Mouse (Mus musculus): ENCODE data around the gene Olfr666. TPM values are rescaled to one million over a fixed set of nuclear protein-coding genes. Genes with fewer than 3 reads are reported as not detected.

Olfr666 gene
- polyA plus RNA-seq (2012; fragmentation: generic; extraction: Trizol): not detected

DNA sequence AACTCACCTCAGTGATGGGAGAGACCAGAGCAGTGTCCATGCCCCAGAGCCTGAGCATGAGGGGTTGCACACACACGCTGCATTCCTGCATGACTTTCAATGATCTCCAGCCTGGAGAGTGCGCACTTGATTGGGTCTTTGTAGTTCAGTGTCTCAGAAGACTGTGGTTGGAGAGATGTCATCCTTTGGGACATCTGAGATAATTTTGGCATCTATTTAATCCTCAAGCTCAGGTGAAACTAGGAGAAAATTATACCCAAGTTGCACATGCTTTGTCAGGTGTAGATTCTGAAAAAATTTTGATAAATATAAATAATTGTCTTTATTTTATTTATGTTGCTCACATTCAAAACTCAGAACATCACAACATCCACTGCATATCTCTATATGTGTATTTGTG lies at the start of gene Olfr666:
Gene Olfr666, minus strand, starts transcription at position 101 of the 400 bp plus-strand sequence.
- TF ChIP-seq CEBPB (IDR thresholded peaks at IDR 0.05; ENCODE audit: insufficient read depth, poor library complexity, severe bottlenecking) (no peak), MYOD1 (IDR thresholded peaks at IDR 0.05; ENCODE audit: control insufficient read depth in 1 of 3, insufficient read length in 2 of 3, low read depth in 2 of 3) (no peak), USF1 (IDR thresholded peaks at IDR 0.05; ENCODE audit: low read depth) (no peak), MAX (IDR thresholded peaks at IDR 0.05; ENCODE audit: low read depth) (no peak), TCF12 (IDR thresholded peaks at IDR 0.05; ENCODE audit: insufficient read depth, poor library complexity, severe bottlenecking) (no peak), SRF (IDR thresholded peaks at IDR 0.05; ENCODE audit: control insufficient read depth, insufficient read length, low read depth) (no peak), POLR2AphosphoS2 (IDR thresholded peaks at IDR 0.05; ENCODE audit: insufficient read length, low read depth) (no peak), REST (IDR thresholded peaks at IDR 0.05; ENCODE audit: insufficient read depth, insufficient read length) (no peak), POLR2A (IDR thresholded peaks at IDR 0.05; ENCODE audit: insufficient read length, low read depth) (no peak), E2F4 (IDR thresholded peaks at IDR 0.05; ENCODE audit: insufficient read depth) (no peak), MYOG (IDR thresholded peaks at IDR 0.05; ENCODE audit: control insufficient read depth in 1 of 3, insufficient read depth in 1 of 3, insufficient read length in 2 of 3, low read depth in 2 of 3) (no peak), TCF3 (IDR thresholded peaks at IDR 0.05; ENCODE audit: insufficient read length, low read depth) (no peak)
- no peak within 1 kb of the TSS for H3ac ChIP-seq (ENCODE audit: control insufficient read depth, insufficient read length)
- no peaks in the 10 kb centered on the region for H3K79me2 ChIP-seq (ENCODE audit: control insufficient read depth, insufficient read depth)
- no peak within 1 kb of the TSS for H3K4me3 ChIP-seq
- no peaks in the 10 kb centered on the region for H3K36me3 ChIP-seq (ENCODE audit: control insufficient read depth, insufficient read depth)
- no peaks in the 10 kb centered on the region for H3K27me3 ChIP-seq (ENCODE audit: control insufficient read depth, insufficient read depth, insufficient read length)
- H3K4me2 ChIP-seq (ENCODE audit: low read depth): no peak within 1 kb of the TSS

DNA sequence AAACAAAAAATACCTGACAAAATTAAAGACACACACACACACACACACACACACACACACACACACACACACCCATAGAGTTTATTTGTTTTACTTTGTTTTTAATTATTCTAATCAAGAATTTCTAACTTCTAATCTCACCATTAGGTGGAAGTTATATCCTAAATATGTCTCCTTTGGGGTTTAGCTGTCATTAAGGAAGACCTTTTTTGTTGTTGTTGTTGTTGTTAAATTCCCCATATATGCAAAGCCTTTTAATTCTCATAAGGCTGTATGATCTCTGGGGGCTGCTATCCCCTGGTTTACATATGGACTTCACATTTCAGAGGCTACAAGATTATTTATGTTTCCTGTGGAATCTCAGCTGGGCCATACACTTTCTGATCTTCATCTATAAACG lies 38.2 kb upstream of the Olfr666 start, which contains the start of gene Olfr669:
Gene Olfr669, plus strand, starts transcription at position 301 of the 400 bp plus-strand sequence.
- no peak within 1 kb of the TSS for H3K4me2 ChIP-seq (ENCODE audit: low read depth)
- no peak within 1 kb of the TSS for H3ac ChIP-seq (ENCODE audit: control insufficient read depth, insufficient read length)
- TF ChIP-seq SRF (IDR thresholded peaks at IDR 0.05; ENCODE audit: control insufficient read depth, insufficient read length, low read depth): no peak
- no peak for TF ChIP-seq CEBPB (IDR thresholded peaks at IDR 0.05; ENCODE audit: insufficient read depth, poor library complexity, severe bottlenecking)
- no peak for TF ChIP-seq REST (IDR thresholded peaks at IDR 0.05; ENCODE audit: insufficient read depth, insufficient read length)
- TF ChIP-seq TCF3 (IDR thresholded peaks at IDR 0.05; ENCODE audit: insufficient read length, low read depth): no peak
- no peak for TF ChIP-seq E2F4 (IDR thresholded peaks at IDR 0.05; ENCODE audit: insufficient read depth)
- no peak for TF ChIP-seq MYOG (IDR thresholded peaks at IDR 0.05; ENCODE audit: control insufficient read depth in 1 of 3, insufficient read depth in 1 of 3, insufficient read length in 2 of 3, low read depth in 2 of 3)
- no peak for TF ChIP-seq MAX (IDR thresholded peaks at IDR 0.05; ENCODE audit: low read depth)
- no peak for TF ChIP-seq MYOD1 (IDR thresholded peaks at IDR 0.05; ENCODE audit: control insufficient read depth in 1 of 3, insufficient read length in 2 of 3, low read depth in 2 of 3)
- TF ChIP-seq POLR2A (IDR thresholded peaks at IDR 0.05; ENCODE audit: insufficient read length, low read depth): no peak
- no peak for TF ChIP-seq TCF12 (IDR thresholded peaks at IDR 0.05; ENCODE audit: insufficient read depth, poor library complexity, severe bottlenecking)
- no peak for TF ChIP-seq POLR2AphosphoS2 (IDR thresholded peaks at IDR 0.05; ENCODE audit: insufficient read length, low read depth)
- TF ChIP-seq USF1 (IDR thresholded peaks at IDR 0.05; ENCODE audit: low read depth): no peak
- H3K27me3 ChIP-seq (ENCODE audit: control insufficient read depth, insufficient read depth, insufficient read length): no peaks in the 10 kb centered on the region
- H3K4me3 ChIP-seq: no peak within 1 kb of the TSS
- H3K79me2 ChIP-seq (ENCODE audit: control insufficient read depth, insufficient read depth): no peaks in the 10 kb centered on the region
- no peaks in the 10 kb centered on the region for H3K36me3 ChIP-seq (ENCODE audit: control insufficient read depth, insufficient read depth)

DNA sequence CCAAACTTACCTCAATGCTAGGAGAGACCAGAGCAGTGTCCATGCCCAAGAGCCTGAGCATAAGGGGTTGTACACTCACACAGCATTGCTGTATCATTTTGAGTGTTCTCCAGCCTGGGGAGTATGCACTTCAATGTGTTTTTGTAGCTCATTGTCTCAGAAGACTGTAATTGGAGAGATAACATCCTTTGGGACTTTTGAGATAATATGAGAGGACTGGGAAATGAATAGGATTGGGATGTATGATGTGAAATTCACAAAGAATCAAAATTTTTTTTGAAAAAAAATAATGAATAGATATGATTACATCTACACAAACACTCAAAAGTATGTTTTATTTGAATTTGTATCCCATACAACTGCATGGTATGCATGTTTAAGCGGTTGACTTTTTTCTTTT lies 32.2 kb upstream of the Olfr666 start, which contains the start of gene Olfr668:
Gene Olfr668, minus strand, starts transcription at position 101 of the 400 bp plus-strand sequence.
- no peaks in the 10 kb centered on the region for H3K79me2 ChIP-seq (ENCODE audit: control insufficient read depth, insufficient read depth)
- TF ChIP-seq REST (IDR thresholded peaks at IDR 0.05; ENCODE audit: insufficient read depth, insufficient read length) (no peak), SRF (IDR thresholded peaks at IDR 0.05; ENCODE audit: control insufficient read depth, insufficient read length, low read depth) (no peak), POLR2AphosphoS2 (IDR thresholded peaks at IDR 0.05; ENCODE audit: insufficient read length, low read depth) (no peak), E2F4 (IDR thresholded peaks at IDR 0.05; ENCODE audit: insufficient read depth) (no peak), MYOG (IDR thresholded peaks at IDR 0.05; ENCODE audit: control insufficient read depth in 1 of 3, insufficient read depth in 1 of 3, insufficient read length in 2 of 3, low read depth in 2 of 3) (no peak), TCF12 (IDR thresholded peaks at IDR 0.05; ENCODE audit: insufficient read depth, poor library complexity, severe bottlenecking) (no peak), USF1 (IDR thresholded peaks at IDR 0.05; ENCODE audit: low read depth) (no peak), MAX (IDR thresholded peaks at IDR 0.05; ENCODE audit: low read depth) (no peak), TCF3 (IDR thresholded peaks at IDR 0.05; ENCODE audit: insufficient read length, low read depth) (no peak), CEBPB (IDR thresholded peaks at IDR 0.05; ENCODE audit: insufficient read depth, poor library complexity, severe bottlenecking) (no peak), POLR2A (IDR thresholded peaks at IDR 0.05; ENCODE audit: insufficient read length, low read depth) (no peak), MYOD1 (IDR thresholded peaks at IDR 0.05; ENCODE audit: control insufficient read depth in 1 of 3, insufficient read length in 2 of 3, low read depth in 2 of 3) (no peak)
- H3K4me3 ChIP-seq: no peak within 1 kb of the TSS
- H3K4me2 ChIP-seq (ENCODE audit: low read depth): no peak within 1 kb of the TSS
- H3K36me3 ChIP-seq (ENCODE audit: control insufficient read depth, insufficient read depth): no peaks in the 10 kb centered on the region
- no peak within 1 kb of the TSS for H3ac ChIP-seq (ENCODE audit: control insufficient read depth, insufficient read length)
- H3K27me3 ChIP-seq (ENCODE audit: control insufficient read depth, insufficient read depth, insufficient read length): no peaks in the 10 kb centered on the region

DNA sequence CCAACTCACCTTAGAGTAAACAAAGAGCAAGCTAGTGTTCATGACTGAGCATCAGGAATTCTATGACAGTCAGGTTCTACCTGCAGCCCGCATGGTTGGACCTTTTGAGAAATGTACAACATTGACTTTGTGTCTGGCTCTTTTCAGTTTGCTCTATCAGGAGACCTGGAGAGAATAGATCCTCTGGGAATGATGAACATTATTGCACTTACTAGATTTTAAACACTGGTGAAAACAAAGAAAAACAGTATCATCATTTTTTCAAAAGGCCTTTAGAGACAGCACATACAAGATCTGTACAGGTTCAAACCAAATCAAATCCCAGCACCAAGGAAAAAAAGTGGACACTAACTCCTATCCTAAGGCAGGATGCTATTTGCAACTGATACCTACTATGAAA lies 25.6 kb upstream of the Olfr666 start, which contains the start of gene Olfr667:
Gene Olfr667, minus strand, starts transcription at position 101 of the 400 bp plus-strand sequence.
- Histone ChIP-seq H3K27me3 (ENCODE audit: control insufficient read depth, insufficient read depth, insufficient read length) (no peaks in the 10 kb centered on the region), H3K4me3 (no peak within 1 kb of the TSS), H3K36me3 (ENCODE audit: control insufficient read depth, insufficient read depth) (no peaks in the 10 kb centered on the region), H3ac (ENCODE audit: control insufficient read depth, insufficient read length) (no peak within 1 kb of the TSS), H3K4me2 (ENCODE audit: low read depth) (no peak within 1 kb of the TSS), H3K79me2 (ENCODE audit: control insufficient read depth, insufficient read depth) (no peaks in the 10 kb centered on the region)
- TF ChIP-seq TCF12 (IDR thresholded peaks at IDR 0.05; ENCODE audit: insufficient read depth, poor library complexity, severe bottlenecking) (no peak), TCF3 (IDR thresholded peaks at IDR 0.05; ENCODE audit: insufficient read length, low read depth) (no peak), E2F4 (IDR thresholded peaks at IDR 0.05; ENCODE audit: insufficient read depth) (no peak), POLR2A (IDR thresholded peaks at IDR 0.05; ENCODE audit: insufficient read length, low read depth) (no peak), CEBPB (IDR thresholded peaks at IDR 0.05; ENCODE audit: insufficient read depth, poor library complexity, severe bottlenecking) (no peak), MAX (IDR thresholded peaks at IDR 0.05; ENCODE audit: low read depth) (no peak), MYOG (IDR thresholded peaks at IDR 0.05; ENCODE audit: control insufficient read depth in 1 of 3, insufficient read depth in 1 of 3, insufficient read length in 2 of 3, low read depth in 2 of 3) (no peak), REST (IDR thresholded peaks at IDR 0.05; ENCODE audit: insufficient read depth, insufficient read length) (no peak), USF1 (IDR thresholded peaks at IDR 0.05; ENCODE audit: low read depth) (no peak), MYOD1 (IDR thresholded peaks at IDR 0.05; ENCODE audit: control insufficient read depth in 1 of 3, insufficient read length in 2 of 3, low read depth in 2 of 3) (no peak), POLR2AphosphoS2 (IDR thresholded peaks at IDR 0.05; ENCODE audit: insufficient read length, low read depth) (no peak)
